Mouse (Mus musculus): ENCODE results near the gene Insm1. TPM values are rescaled to one million over a fixed set of nuclear protein-coding genes. Genes with fewer than 3 reads are reported as not detected.

Insm1 gene
- 9.9 and 14.5 TPM in 2 replicates for polyA plus RNA-seq (2012; rRNA removed)

DNA sequence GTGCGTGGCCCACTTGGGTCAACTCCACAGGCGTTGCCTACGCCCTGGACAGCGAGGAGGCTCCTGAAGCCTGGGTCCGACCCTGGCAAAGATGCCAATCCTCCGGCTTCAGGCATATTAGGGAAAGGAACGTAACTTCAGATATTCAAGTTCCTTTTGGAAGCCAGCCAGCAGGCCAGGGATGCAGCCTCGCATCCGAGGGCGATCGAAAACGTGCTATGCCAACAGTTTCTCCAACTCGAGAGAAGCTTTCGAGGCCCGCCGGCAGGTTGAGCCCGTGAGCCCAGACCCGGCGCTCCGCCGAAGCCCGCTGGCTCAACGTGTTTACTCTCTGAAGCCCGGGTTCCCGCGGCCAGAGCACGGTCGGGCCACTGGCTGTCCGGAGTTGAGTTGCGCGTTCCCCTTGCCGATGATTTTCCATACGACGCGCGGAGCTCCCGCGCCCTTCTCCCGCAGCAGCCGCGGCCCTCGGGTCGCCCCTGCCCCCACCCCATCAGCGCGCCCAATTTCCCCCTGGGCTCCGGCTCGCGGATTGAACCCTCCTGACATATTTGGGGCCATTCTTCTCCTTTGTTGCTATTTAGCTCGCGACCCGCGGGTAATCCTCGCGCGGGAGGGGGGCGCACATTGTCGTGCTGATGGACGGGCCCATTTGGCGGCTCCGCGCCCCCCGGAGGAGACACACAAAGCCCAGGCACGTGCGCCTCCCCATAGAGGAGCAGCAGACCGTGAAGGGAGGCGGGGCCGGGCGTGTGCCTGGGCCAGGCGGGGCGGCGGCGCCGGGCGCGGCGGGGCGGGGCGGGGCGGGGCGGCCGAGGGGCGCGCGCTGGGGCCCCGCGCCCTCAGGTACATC, at the start of gene Insm1:
TSS of gene Insm1 (plus strand) at position 846 of the 853 bp plus-strand sequence.
- H3K4me3 ChIP-seq (ENCODE audit: control insufficient read depth, insufficient read depth, low read length), result peak within 1 kb of the TSS; percentile 33

DNA sequence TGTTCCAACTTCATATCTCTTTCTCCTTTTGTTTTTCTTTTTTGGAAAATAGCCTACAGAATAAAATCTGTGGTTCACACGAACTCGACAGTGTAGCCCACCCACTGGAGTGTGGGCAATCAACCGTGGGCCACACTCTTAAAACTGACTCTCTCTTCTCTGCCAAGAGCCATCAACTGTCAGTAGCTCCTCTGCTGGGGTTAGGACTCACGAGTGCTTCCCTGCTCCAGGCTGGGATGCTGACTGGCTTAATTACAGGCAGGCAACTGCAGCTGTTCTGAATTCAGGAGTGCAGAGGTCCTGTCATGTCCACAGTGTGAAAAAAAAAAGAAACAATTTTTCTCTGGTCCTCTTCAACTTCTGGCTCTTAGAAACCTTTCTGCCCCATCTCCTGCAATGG, 49.6 kb upstream of the Insm1 start:
- H3K27me3 ChIP-seq (ENCODE audit: control insufficient read depth, insufficient read depth, low read length), result no peaks in the 10 kb centered on the region
- no peak for TF ChIP-seq CTCF (IDR thresholded peaks at IDR 0.05; ENCODE audit: borderline replicate concordance, control insufficient read depth, extremely low read depth, insufficient read depth, low read length, poor library complexity)
- TF ChIP-seq POLR2A (IDR thresholded peaks at IDR 0.05; ENCODE audit: control insufficient read depth, extremely low read depth, insufficient read depth, low read length, poor library complexity), result no peak
- no peaks in the 10 kb centered on the region for H3K36me3 ChIP-seq (ENCODE audit: control insufficient read depth, insufficient read depth, low read length)
- H3K27ac ChIP-seq (ENCODE audit: control insufficient read depth, insufficient read depth, low read length), result no peak overlapping the region
- DNase-seq, result no peak
- WGBS, result 87% methylated on average over 4 of the region's 4 CpGs
- no peak overlapping the region for H3K4me3 ChIP-seq (ENCODE audit: control insufficient read depth, insufficient read depth, low read length)
- no peaks in the 10 kb centered on the region for H3K4me1 ChIP-seq (replicated peaks; ENCODE audit: control insufficient read depth, insufficient read depth, low read length)

More for the DNA sequence above, at the start of gene Insm1:
- Histone ChIP-seq H3K27me3 (ENCODE audit: control insufficient read depth, insufficient read depth, low read length) (peaks cover 40% of the 10 kb centered on the region), H3K36me3 (ENCODE audit: control insufficient read depth, insufficient read depth, low read length) (no peaks in the 10 kb centered on the region), H3K4me1 (replicated peaks; ENCODE audit: control insufficient read depth, insufficient read depth, low read length) (peaks cover 6% of the 10 kb centered on the region), H3K27ac (ENCODE audit: control insufficient read depth, insufficient read depth, low read length) (no peak within 1 kb of the TSS)
- TF ChIP-seq POLR2A (IDR thresholded peaks at IDR 0.05; ENCODE audit: control insufficient read depth, extremely low read depth, insufficient read depth, low read length, poor library complexity) (no peak), CTCF (IDR thresholded peaks at IDR 0.05; ENCODE audit: borderline replicate concordance, control insufficient read depth, extremely low read depth, insufficient read depth, low read length, poor library complexity) (no peak)
- 2% methylated on average over 69 of the region's 86 CpGs for WGBS
- no peak for DNase-seq

DNA sequence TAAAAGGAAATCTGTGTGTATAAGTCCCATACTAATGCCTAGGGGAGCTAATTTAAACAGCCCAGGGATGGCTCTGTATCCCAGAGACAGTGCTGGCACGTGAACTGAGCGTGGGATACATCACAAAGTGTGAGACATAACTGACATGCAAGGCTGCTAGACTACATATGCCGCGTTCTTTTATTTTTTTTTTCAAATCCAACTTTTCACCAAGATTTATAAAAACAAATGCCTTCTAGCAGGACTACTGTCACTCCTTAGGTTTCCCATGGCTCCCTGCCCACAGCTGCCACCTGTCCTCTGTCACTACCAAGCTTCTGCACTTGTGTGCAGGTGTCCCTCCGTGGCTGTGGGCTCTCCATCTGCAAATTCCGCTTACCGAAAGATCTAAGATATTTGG, 47.5 kb upstream of the Insm1 start:
- Histone ChIP-seq H3K36me3 (ENCODE audit: control insufficient read depth, insufficient read depth, low read length) (no peaks in the 10 kb centered on the region), H3K4me3 (ENCODE audit: control insufficient read depth, insufficient read depth, low read length) (no peak overlapping the region), H3K4me1 (replicated peaks; ENCODE audit: control insufficient read depth, insufficient read depth, low read length) (no peaks in the 10 kb centered on the region), H3K27me3 (ENCODE audit: control insufficient read depth, insufficient read depth, low read length) (no peaks in the 10 kb centered on the region), H3K27ac (ENCODE audit: control insufficient read depth, insufficient read depth, low read length) (no peak overlapping the region)
- TF ChIP-seq POLR2A (IDR thresholded peaks at IDR 0.05; ENCODE audit: control insufficient read depth, extremely low read depth, insufficient read depth, low read length, poor library complexity) (no peak), CTCF (IDR thresholded peaks at IDR 0.05; ENCODE audit: borderline replicate concordance, control insufficient read depth, extremely low read depth, insufficient read depth, low read length, poor library complexity) (no peak)
- DNase-seq, result no peak
- WGBS, result 94% methylated on average over 7 of the region's 7 CpGs

DNA sequence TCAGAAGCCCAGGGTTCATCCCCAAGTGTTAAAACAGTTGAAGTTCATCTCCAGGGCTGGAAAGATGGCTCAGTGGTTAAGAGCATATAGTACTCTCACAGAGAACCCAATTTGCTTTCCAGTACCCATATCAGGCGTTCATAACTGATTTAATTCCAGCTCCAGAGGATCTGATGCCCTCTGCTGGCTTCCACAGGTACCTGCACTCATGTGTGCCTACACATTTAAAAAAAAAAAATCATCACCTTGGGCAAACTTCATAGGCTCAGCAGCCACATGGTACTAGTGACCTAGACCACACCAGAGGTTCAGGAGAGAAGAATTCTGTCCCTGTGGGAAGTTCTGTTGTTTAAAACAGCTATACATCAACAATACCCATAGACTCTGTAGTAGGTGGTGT, 43.0 kb upstream of the Insm1 start:
- H3K4me1 ChIP-seq (replicated peaks; ENCODE audit: control insufficient read depth, insufficient read depth, low read length), result no peaks in the 10 kb centered on the region
- H3K36me3 ChIP-seq (ENCODE audit: control insufficient read depth, insufficient read depth, low read length), result no peaks in the 10 kb centered on the region
- H3K27me3 ChIP-seq (ENCODE audit: control insufficient read depth, insufficient read depth, low read length), result no peaks in the 10 kb centered on the region
- no peak overlapping the region for H3K4me3 ChIP-seq (ENCODE audit: control insufficient read depth, insufficient read depth, low read length)
- TF ChIP-seq POLR2A (IDR thresholded peaks at IDR 0.05; ENCODE audit: control insufficient read depth, extremely low read depth, insufficient read depth, low read length, poor library complexity), result no peak
- no peak for TF ChIP-seq CTCF (IDR thresholded peaks at IDR 0.05; ENCODE audit: borderline replicate concordance, control insufficient read depth, extremely low read depth, insufficient read depth, low read length, poor library complexity)
- no peak for DNase-seq
- no peak overlapping the region for H3K27ac ChIP-seq (ENCODE audit: control insufficient read depth, insufficient read depth, low read length)
- 87% methylated on average over 1 of the region's 1 CpGs for WGBS

DNA sequence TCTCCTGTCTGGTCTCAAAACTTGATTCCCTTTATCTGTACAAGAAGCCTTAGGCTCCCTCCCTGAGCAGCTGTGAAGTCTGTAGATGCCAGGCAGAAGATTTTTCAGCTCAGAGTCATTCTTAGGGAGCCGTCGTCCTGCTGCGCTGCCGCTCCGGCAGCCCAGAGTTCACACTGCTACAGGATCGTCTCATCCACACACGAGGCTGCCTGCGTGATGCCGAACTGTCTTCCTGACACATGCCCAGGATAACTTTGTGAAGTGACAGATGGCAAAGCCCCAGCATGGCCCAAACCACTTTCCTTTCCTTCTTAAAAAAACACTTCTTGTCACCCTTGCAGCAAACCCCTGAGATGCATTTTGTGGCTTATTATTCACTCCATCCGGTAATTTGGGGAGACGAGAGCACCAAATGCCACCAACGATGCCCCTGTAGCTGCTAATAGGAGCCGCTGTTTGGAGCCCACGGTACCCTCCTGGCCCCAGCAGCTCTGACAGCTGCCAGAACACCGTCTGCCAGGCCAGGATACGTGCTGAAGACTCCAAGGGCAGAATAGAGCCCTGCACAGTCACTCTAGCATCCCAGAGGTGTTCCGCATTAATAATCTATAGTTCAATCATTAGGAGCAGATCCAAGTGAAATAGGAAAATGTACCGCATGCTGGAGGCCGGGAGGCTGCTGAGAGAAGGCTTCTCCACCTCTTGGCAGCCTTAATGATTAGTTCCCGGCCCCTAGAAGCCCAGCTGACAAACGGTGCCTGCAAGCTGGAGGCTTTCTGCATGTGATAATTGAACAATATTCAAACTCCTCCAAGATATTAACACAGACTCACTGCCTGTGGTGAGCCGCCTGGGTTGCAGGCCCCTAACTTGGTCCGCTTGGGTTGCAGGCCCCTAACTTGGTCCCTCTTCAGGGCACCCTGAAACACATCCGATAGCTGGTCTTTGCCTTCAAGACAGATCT, 37.6 kb upstream of the Insm1 start:
- Histone ChIP-seq H3K27me3 (ENCODE audit: control insufficient read depth, insufficient read depth, low read length) (no peaks in the 10 kb centered on the region), H3K36me3 (ENCODE audit: control insufficient read depth, insufficient read depth, low read length) (no peaks in the 10 kb centered on the region), H3K27ac (ENCODE audit: control insufficient read depth, insufficient read depth, low read length) (no peak overlapping the region), H3K4me1 (replicated peaks; ENCODE audit: control insufficient read depth, insufficient read depth, low read length) (no peaks in the 10 kb centered on the region), H3K4me3 (ENCODE audit: control insufficient read depth, insufficient read depth, low read length) (no peak overlapping the region)
- no peak for DNase-seq
- WGBS, result 92% methylated on average over 24 of the region's 24 CpGs
- TF ChIP-seq CTCF (IDR thresholded peaks at IDR 0.05; ENCODE audit: borderline replicate concordance, control insufficient read depth, extremely low read depth, insufficient read depth, low read length, poor library complexity) (no peak), POLR2A (IDR thresholded peaks at IDR 0.05; ENCODE audit: control insufficient read depth, extremely low read depth, insufficient read depth, low read length, poor library complexity) (no peak)

DNA sequence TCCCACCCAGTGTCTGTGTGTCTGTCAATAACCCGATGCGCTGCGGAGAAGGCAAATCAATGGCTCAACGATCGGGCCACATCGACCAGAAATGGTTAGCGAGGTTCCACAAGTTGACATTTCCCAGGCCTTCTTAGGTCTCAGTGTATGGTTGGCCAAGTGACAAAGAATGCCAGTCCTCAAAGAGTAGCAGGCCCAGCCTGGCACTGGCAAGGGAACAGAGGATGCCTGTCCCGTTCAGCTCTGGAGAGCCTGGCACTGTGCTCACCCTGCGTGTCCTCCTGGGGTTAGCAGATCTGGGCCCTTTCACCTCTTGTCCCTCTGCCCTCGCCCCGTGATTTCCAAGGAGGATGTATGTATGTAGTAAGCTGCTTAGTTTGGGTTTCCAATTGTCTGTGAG, 25.6 kb upstream of the Insm1 start:
- no peaks in the 10 kb centered on the region for H3K4me1 ChIP-seq (replicated peaks; ENCODE audit: control insufficient read depth, insufficient read depth, low read length)
- no peaks in the 10 kb centered on the region for H3K27me3 ChIP-seq (ENCODE audit: control insufficient read depth, insufficient read depth, low read length)
- no peak overlapping the region for H3K27ac ChIP-seq (ENCODE audit: control insufficient read depth, insufficient read depth, low read length)
- H3K36me3 ChIP-seq (ENCODE audit: control insufficient read depth, insufficient read depth, low read length), result no peaks in the 10 kb centered on the region
- H3K4me3 ChIP-seq (ENCODE audit: control insufficient read depth, insufficient read depth, low read length), result no peak overlapping the region
- WGBS, result 88% methylated on average over 11 of the region's 11 CpGs
- no peak for DNase-seq
- TF ChIP-seq POLR2A (IDR thresholded peaks at IDR 0.05; ENCODE audit: control insufficient read depth, extremely low read depth, insufficient read depth, low read length, poor library complexity), result no peak
- TF ChIP-seq CTCF (IDR thresholded peaks at IDR 0.05; ENCODE audit: borderline replicate concordance, control insufficient read depth, extremely low read depth, insufficient read depth, low read length, poor library complexity), result no peak

Measured in thymus, adult 2 months (tissue).